Mouse (Mus musculus): Measurements from ENCODE around the gene Ak9. TPM values are rescaled to one million over a fixed set of nuclear protein-coding genes. Genes with fewer than 3 reads are reported as not detected.

Gene Ak9
- polyA plus RNA-seq, 1 experiment from 2014 or later, result 0.21 TPM

GRCm38 (mm10) chr10:41288074-41288473 lies 15.7 kb upstream of the Ak9 start:
- peaks cover 19% of the 10 kb centered on the region for H3K4me1 ChIP-seq (replicated peaks)
- H3K9ac ChIP-seq, result no peak overlapping the region
- H3K27me3 ChIP-seq, result no peaks in the 10 kb centered on the region
- no peak for ATAC-seq (replicated peaks; ENCODE audit: insufficient number of reproducible peaks, insufficient read depth, low FRiP score, low read depth)
- no peak overlapping the region for H3K27ac ChIP-seq
- H3K4me2 ChIP-seq, result no peak overlapping the region
- H3K9me3 ChIP-seq (replicated peaks), result no peaks in the 10 kb centered on the region
- H3K36me3 ChIP-seq, result peaks cover 17% of the 10 kb centered on the region
- 55% methylated on average over 1 of the region's 1 CpGs for WGBS
- H3K4me3 ChIP-seq, result no peak overlapping the region

- H3K9ac ChIP-seq, result peak overlapping the region; percentile 26; the same call in 1 of the 2 replicates
- H3K36me3 ChIP-seq, result peaks cover 14% of the 10 kb centered on the region
- 38% methylated on average over 16 of the region's 16 CpGs for WGBS
- H3K9me3 ChIP-seq (replicated peaks), result no peaks in the 10 kb centered on the region
- H3K4me3 ChIP-seq, result no peak overlapping the region
- peak; percentile 47; the same call in 1 of the 2 replicates for ATAC-seq (replicated peaks; ENCODE audit: insufficient number of reproducible peaks, insufficient read depth, low FRiP score, low read depth)
- peaks cover 27% of the 10 kb centered on the region for H3K4me1 ChIP-seq (replicated peaks)
- H3K27ac ChIP-seq, result 0 out of 2 replicates have a peak overlapping the region, but pooled peaks have one; percentile 21
- H3K27me3 ChIP-seq, result no peaks in the 10 kb centered on the region
- H3K4me2 ChIP-seq, result peak overlapping the region; percentile 35; the same call in 1 of the 2 replicates
Measured at GRCm38 (mm10) chr10:41288771-41289415, 14.9 kb upstream of the Ak9 start.

GRCm38 (mm10) chr10:41291021-41291420 lies 12.8 kb upstream of the Ak9 start:
- Histone ChIP-seq H3K4me3 (no peak overlapping the region), H3K9me3 (replicated peaks) (no peaks in the 10 kb centered on the region), H3K4me2 (no peak overlapping the region), H3K36me3 (no peaks in the 10 kb centered on the region), H3K9ac (no peak overlapping the region), H3K27me3 (no peaks in the 10 kb centered on the region), H3K4me1 (replicated peaks) (peaks cover 40% of the 10 kb centered on the region), H3K27ac (no peak overlapping the region)
- no peak for ATAC-seq (replicated peaks; ENCODE audit: insufficient number of reproducible peaks, insufficient read depth, low FRiP score, low read depth)
- 71% methylated on average over 2 of the region's 2 CpGs for WGBS

- no peaks in the 10 kb centered on the region for H3K36me3 ChIP-seq
- peak; percentile 90 for ATAC-seq (replicated peaks; ENCODE audit: insufficient number of reproducible peaks, insufficient read depth, low FRiP score, low read depth)
- H3K27ac ChIP-seq, result peak overlapping the region; percentile 98
- peaks cover 43% of the 10 kb centered on the region for H3K4me1 ChIP-seq (replicated peaks)
- H3K9ac ChIP-seq, result no peak overlapping the region
- H3K4me3 ChIP-seq, result peak overlapping the region; percentile 17; the same call in 1 of the 2 replicates
- no peaks in the 10 kb centered on the region for H3K9me3 ChIP-seq (replicated peaks)
- H3K4me2 ChIP-seq, result peak overlapping the region; percentile 53
- 8% methylated on average over 7 of the region's 7 CpGs for WGBS
- H3K27me3 ChIP-seq, result no peaks in the 10 kb centered on the region
Measured at GRCm38 (mm10) chr10:41293019-41293418, 10.8 kb upstream of the Ak9 start.

- Histone ChIP-seq H3K9me3 (replicated peaks) (no peaks in the 10 kb centered on the region), H3K27ac (peak overlapping the region; percentile 98), H3K4me3 (no peak overlapping the region), H3K36me3 (no peaks in the 10 kb centered on the region), H3K4me1 (replicated peaks) (peaks cover 36% of the 10 kb centered on the region), H3K27me3 (no peaks in the 10 kb centered on the region), H3K4me2 (0 out of 2 replicates have a peak overlapping the region, but pooled peaks have one; percentile 3), H3K9ac (no peak overlapping the region)
- no peak for ATAC-seq (replicated peaks; ENCODE audit: insufficient number of reproducible peaks, insufficient read depth, low FRiP score, low read depth)
- WGBS, result 41% methylated on average over 11 of the region's 11 CpGs
Measured at GRCm38 (mm10) chr10:41294734-41295133, 9.0 kb upstream of the Ak9 start.

GRCm38 (mm10) chr10:41295145-41295544 lies 8.6 kb upstream of the Ak9 start:
- 27% methylated on average over 7 of the region's 7 CpGs for WGBS

GRCm38 (mm10) chr10:41300161-41300560 lies 3.6 kb upstream of the Ak9 start:
- Histone ChIP-seq H3K9me3 (replicated peaks) (no peaks in the 10 kb centered on the region), H3K36me3 (no peaks in the 10 kb centered on the region), H3K9ac (no peak overlapping the region), H3K27me3 (no peaks in the 10 kb centered on the region), H3K27ac (no peak overlapping the region), H3K4me1 (replicated peaks) (peaks cover 18% of the 10 kb centered on the region), H3K4me2 (no peak overlapping the region), H3K4me3 (no peak overlapping the region)
- 35% methylated on average over 1 of the region's 1 CpGs for WGBS
- no peak for ATAC-seq (replicated peaks; ENCODE audit: insufficient number of reproducible peaks, insufficient read depth, low FRiP score, low read depth)

More at GRCm38 (mm10) chr10:41295145-41295544, 8.6 kb upstream of the Ak9 start:
- Histone ChIP-seq H3K4me3 (no peak overlapping the region), H3K27me3 (no peaks in the 10 kb centered on the region), H3K9me3 (replicated peaks) (no peaks in the 10 kb centered on the region), H3K4me1 (replicated peaks) (peaks cover 36% of the 10 kb centered on the region), H3K4me2 (0 out of 2 replicates have a peak overlapping the region, but pooled peaks have one; percentile 3), H3K9ac (no peak overlapping the region), H3K27ac (peak overlapping the region; percentile 98; the same call in 1 of the 2 replicates), H3K36me3 (no peaks in the 10 kb centered on the region)
- ATAC-seq (replicated peaks; ENCODE audit: insufficient number of reproducible peaks, insufficient read depth, low FRiP score, low read depth), result no peak

- Histone ChIP-seq H3K9me3 (replicated peaks) (no peaks in the 10 kb centered on the region), H3K27ac (peak within 1 kb of the TSS; percentile 86), H3K9ac (peak within 1 kb of the TSS; percentile 76), H3K4me1 (replicated peaks) (peaks cover 15% of the 10 kb centered on the region), H3K27me3 (no peaks in the 10 kb centered on the region), H3K4me3 (peak within 1 kb of the TSS; percentile 81), H3K4me2 (peak within 1 kb of the TSS; percentile 97), H3K36me3 (no peaks in the 10 kb centered on the region)
- ATAC-seq (replicated peaks; ENCODE audit: insufficient number of reproducible peaks, insufficient read depth, low FRiP score, low read depth), result peak; percentile 93
- WGBS, result under 1% methylated on average over 38 of the region's 38 CpGs
Measured at GRCm38 (mm10) chr10:41302689-41303431, 920 bp upstream of the Ak9 start, which contains the start of gene Fig4. Gene Fig4 (minus strand): TSS chr10:41303260.

- H3K9ac ChIP-seq, result no peak overlapping the region
- peaks cover 13% of the 10 kb centered on the region for H3K4me1 ChIP-seq (replicated peaks)
- no peaks in the 10 kb centered on the region for H3K27me3 ChIP-seq
- 66% methylated on average over 9 of the region's 9 CpGs for WGBS
- H3K4me2 ChIP-seq, result no peak overlapping the region
- ATAC-seq (replicated peaks; ENCODE audit: insufficient number of reproducible peaks, insufficient read depth, low FRiP score, low read depth), result no peak
- no peak overlapping the region for H3K27ac ChIP-seq
- no peak overlapping the region for H3K4me3 ChIP-seq
- H3K9me3 ChIP-seq (replicated peaks), result no peaks in the 10 kb centered on the region
- no peaks in the 10 kb centered on the region for H3K36me3 ChIP-seq
Measured at GRCm38 (mm10) chr10:41304961-41305455, 1.2 kb downstream of the Ak9 start.

- H3K4me2 ChIP-seq, result no peak overlapping the region
- H3K9me3 ChIP-seq (replicated peaks), result no peaks in the 10 kb centered on the region
- no peak for ATAC-seq (replicated peaks; ENCODE audit: insufficient number of reproducible peaks, insufficient read depth, low FRiP score, low read depth)
- no peak overlapping the region for H3K9ac ChIP-seq
- no peak overlapping the region for H3K27ac ChIP-seq
- no peak overlapping the region for H3K4me3 ChIP-seq
- no peaks in the 10 kb centered on the region for H3K27me3 ChIP-seq
- peaks cover 4% of the 10 kb centered on the region; the same call in 1 of the 2 replicates for H3K4me1 ChIP-seq (replicated peaks)
- H3K36me3 ChIP-seq, result no peaks in the 10 kb centered on the region
- WGBS, result 82% methylated on average over 4 of the region's 4 CpGs
Measured at GRCm38 (mm10) chr10:41308205-41308604, 4.4 kb downstream of the Ak9 start.

- H3K4me2 ChIP-seq, result no peak overlapping the region
- H3K9me3 ChIP-seq (replicated peaks), result no peaks in the 10 kb centered on the region
- no peaks in the 10 kb centered on the region for H3K4me1 ChIP-seq (replicated peaks)
- H3K27me3 ChIP-seq, result no peaks in the 10 kb centered on the region
- no peak for ATAC-seq (replicated peaks; ENCODE audit: insufficient number of reproducible peaks, insufficient read depth, low FRiP score, low read depth)
- no peaks in the 10 kb centered on the region for H3K36me3 ChIP-seq
- no peak overlapping the region for H3K27ac ChIP-seq
- 73% methylated on average over 3 of the region's 3 CpGs for WGBS
- H3K9ac ChIP-seq, result no peak overlapping the region
- no peak overlapping the region for H3K4me3 ChIP-seq
Measured at GRCm38 (mm10) chr10:41315866-41316265, 12.1 kb downstream of the Ak9 start.
